Mouse (Mus musculus): Measurements from ENCODE around the gene Prm3.

The Prm3 gene

DNA sequence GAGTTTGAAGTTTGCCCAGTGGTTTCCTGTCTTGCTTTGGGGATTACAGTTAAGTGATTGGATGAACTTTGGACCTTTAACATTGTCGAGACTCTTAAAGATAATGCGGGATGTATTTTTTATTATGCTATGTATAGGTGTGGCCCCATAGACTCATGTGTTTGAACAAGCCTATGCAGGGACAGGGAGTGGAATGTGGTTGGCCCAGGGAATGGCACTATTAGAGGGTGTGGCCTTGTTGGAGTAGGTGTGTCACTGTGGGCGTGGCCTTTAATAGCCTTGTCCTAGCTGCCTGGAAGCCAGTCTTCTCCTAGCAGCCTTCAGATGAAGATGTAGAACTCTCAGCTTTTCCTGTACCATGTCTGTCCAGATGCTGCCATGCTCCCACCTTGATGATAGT is 11.7 kb upstream of the Prm3 start:
- 91% methylated on average over 3 of the region's 3 CpGs for WGBS

- 83% methylated on average over 6 of the region's 6 CpGs for WGBS
Observed at GRCm38 (mm10) chr16:10796034-10796433, 5.3 kb upstream of the Prm3 start, which contains the start of gene Prm2. Gene Prm2, minus strand, starts transcription at chr16:10796134.

- WGBS: 87% methylated on average over 4 of the region's 4 CpGs
Observed at GRCm38 (mm10) chr16:10788866-10789265, 1.8 kb downstream of the Prm3 start.

GRCm38 (mm10) chr16:10788271-10788670 is 2.4 kb downstream of the Prm3 start, which contains the start of gene Tnp2:
Gene Tnp2, minus strand, starts transcription at chr16:10788660.
- 78% methylated on average over 16 of the region's 16 CpGs for WGBS

DNA sequence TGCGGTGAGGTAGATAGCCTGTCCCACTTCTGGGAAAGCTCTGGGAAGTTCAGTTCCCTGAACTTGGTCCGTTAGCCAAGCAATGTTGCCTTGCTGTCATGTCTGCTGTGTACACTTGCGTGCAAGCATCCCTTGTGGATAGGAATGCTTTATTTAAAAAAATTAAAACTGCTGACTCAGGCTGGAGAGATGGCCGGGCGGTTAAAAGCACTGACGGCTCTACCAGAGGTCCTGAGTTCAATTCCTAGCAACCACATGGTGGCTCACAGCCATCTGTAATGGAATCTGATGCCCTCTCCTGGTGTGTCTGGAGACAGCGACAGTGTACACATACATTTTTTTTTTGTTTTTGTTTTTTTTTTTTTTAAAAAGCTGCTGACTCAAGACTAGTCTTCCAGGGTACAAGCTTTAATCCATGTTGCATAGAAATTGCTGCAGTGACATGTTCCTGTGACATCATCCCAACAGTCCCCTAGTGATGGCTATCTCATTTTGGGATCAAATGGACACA is 3.1 kb downstream of the Prm3 start:
- WGBS: 87% methylated on average over 7 of the region's 7 CpGs

DNA sequence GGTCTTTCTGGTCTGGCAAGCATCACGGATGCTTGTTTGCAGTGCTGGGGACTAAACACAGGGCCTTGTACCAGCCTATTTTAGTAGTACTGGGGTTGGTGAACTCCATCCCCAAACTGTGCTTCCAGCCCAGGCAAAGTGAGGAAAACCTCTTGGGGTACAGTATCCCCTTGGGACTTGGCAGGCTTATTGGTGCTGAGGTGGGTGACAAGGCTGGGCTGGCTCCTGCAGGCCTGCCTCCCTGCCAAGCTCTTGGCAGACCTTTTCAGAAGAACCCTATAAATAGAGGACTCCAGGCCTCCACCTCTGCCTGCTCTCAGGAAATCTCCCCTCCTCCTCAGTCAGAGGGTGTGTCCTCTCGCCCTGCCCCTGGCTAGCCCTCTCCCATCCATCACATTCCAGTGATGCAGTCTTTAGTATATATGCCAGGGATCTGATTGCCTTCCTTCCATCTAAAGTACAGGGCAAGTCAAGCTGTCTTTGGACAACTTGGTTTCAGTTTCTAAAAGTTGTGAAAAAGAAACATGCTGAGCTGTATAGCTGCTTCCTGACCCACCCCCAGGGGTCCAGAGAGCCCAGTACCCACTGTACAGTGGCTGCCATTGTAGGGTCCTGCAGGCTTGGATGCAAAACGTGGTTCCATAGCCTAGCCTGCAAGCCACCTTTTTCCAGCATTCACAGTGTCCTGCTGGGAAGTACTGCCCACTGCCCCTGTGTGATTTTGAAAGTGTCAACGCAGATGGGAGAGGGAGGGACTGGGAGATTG is 3.7 kb downstream of the Prm3 start:
- WGBS: 71% methylated on average over 4 of the region's 4 CpGs

GRCm38 (mm10) chr16:10786288-10786687 is 4.4 kb downstream of the Prm3 start:
- 2% methylated on average over 9 of the region's 9 CpGs for WGBS

DNA sequence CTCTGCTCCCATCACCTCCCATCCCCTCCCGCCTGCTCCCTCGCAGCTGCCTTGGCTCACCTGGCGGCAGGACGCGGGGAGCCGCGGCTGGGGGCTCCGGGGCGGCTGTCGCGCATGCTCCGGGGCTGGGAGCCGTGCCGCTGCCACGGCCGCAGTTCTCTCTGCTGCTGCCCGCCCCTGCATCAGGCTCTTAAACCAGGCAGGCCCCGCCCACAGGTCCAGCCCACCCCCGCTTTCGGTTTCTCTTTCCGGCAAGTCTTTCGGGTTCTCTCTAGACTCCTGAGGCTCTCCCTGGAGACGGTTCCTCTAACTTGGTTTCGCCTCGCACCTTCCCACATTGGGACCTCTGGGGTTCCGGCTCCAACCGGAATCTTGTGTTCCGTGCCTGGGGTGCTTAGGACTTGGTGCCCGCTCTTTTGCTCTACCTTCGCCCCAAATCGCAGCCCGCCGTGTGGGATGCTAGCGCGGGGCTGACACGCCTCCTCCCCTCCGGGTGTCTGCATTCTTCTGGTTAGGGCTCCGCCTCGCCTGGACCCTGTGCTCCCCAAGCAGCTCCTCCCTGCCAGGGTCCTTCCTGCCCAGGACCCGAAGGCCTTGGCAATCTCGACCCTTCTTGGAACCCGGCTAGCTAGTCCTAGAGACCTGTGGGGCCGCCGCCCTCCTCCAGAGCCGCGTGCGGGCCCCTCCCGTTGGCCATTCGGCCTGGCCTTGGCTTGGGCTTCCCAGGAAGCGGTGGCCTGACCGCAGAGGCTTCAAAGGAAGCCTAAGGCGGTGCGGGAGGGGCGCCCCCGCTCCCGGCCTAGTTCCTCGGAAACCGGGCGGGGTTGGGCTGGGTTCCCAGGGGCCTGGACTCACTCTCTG is 5.1 kb downstream of the Prm3 start, which contains the start of gene Socs1:
TSS of gene Socs1 (minus strand) at position 166 of the 861 bp plus-strand sequence.
- WGBS: under 1% methylated on average over 58 of the region's 59 CpGs

GRCm38 (mm10) chr16:10784793-10785370 is 5.8 kb downstream of the Prm3 start:
- WGBS: under 1% methylated on average over 48 of the region's 55 CpGs

- WGBS: 2% methylated on average over 81 of the region's 81 CpGs
Observed at GRCm38 (mm10) chr16:10783883-10784792, 6.6 kb downstream of the Prm3 start.

DNA sequence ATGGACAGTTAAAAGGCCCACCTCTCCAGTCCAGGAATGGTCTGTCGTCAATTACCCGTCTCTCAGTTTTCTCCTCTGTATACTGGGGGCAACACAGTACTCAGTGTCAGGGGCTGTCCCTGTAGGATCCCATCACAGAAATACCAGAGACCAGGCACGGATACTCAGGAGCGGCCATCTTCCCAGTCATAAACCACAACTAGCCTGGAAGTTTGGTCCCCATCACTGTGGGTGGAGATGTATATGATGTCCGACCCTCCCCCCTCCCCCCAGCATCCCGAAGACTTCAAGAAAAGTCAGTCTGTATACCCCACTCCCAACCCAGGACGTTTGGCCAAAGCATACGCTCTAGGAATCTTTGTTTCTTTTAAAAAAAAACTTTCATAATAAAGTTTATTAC is 7.3 kb downstream of the Prm3 start:
- 83% methylated on average over 8 of the region's 8 CpGs for WGBS

DNA sequence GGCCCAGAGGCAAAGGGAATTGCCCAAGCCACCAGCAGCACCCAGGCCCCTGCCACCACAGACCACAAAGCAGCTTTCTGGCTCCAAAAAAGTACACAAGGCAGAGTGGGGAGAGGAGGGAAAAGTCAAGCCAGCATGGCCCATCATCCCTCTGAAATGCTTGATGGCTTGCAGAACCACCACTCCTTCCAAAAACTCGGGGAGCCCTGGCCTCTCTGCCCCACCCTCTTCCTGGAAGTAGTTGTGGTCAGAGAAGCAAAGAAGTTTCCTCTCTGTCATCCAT is 7.6 kb downstream of the Prm3 start:
- WGBS: 67% methylated on average over 1 of the region's 1 CpGs

DNA sequence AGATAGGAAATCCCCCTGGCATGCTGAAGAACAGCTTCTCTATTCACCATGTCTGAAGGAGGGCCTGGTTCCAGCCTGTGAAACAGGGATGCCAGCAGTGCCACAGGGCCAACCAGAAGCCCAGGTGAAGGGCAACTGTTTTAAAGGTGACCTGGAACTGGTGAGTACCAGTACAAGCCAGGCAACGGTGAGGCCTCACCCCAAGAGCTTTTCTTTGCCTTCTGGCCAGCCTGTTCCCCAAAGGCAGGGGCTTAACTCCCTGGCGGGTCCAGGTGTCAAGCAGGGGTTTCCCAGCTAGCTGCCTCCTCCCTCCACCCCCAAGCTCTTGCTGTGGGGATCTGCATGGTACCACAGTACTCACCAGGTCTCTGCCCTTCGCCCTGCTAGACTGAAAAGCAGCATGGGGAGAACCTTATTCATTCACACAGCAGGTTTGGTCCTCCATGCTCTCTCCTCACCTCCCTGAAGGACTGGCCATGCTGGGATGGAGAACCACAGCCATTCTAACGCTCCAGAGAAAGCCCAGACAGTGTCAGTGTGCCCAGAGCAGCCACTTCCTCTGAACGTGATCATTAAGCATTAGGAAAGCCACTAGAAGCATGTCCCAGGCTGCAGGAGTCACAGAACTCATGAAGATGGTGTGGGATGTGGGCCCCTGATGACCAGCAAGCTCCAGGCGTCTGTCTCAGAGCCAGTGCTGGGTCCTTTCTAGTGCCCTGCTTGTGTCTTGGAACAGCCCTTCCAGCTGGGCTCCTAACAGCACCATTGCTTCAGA is 8.2 kb downstream of the Prm3 start:
- 86% methylated on average over 6 of the region's 6 CpGs for WGBS

DNA sequence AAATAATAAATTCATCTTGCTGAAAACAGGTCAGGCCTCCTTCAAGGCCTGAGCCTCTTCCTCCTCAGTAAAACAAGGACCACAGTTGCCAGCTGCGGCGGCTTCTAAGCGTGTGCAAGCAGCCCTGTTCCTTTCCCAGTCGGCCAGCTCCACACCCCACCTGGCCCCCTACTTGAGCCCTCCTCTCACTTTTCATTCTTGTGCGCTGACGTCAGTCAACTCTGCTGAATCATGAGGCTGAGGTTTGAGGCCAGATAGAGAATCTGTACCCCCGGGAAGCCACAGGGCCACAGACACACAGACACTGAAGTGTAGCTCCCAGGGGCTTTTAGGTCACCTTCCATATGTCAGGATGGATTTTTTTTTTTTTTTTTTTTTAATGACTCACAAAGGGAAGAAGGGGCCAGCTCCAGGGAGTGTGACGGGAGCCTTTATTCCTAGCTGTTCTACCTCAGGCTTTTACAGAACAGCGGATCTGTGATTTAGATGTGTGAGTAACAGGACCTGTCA is 8.8 kb downstream of the Prm3 start:
- 85% methylated on average over 9 of the region's 9 CpGs for WGBS

DNA sequence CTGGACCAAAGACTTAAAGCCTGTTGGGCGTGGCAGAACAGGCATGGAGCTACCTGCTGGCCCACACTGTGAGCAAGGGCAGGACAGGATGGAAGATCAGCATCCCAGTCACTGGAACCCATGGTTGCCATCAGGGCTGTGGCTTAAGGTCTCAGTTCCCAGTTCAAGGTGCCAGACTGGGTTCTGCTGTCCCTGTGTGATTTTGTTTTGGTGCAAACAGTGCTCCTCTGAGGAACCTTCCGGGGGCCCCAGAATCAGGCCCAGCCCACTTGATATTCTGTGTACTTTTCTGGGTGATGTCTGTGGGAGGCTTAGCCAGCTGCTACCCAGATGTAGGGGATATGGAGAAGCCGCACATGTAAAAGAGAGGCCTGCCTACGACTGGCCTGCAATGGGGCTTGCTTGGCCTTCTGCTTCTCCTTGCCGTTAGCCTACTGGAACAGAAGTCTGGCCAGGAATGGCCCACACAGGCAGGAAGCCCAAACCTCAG is 10.0 kb downstream of the Prm3 start:
- WGBS: 73% methylated on average over 5 of the region's 5 CpGs

DNA sequence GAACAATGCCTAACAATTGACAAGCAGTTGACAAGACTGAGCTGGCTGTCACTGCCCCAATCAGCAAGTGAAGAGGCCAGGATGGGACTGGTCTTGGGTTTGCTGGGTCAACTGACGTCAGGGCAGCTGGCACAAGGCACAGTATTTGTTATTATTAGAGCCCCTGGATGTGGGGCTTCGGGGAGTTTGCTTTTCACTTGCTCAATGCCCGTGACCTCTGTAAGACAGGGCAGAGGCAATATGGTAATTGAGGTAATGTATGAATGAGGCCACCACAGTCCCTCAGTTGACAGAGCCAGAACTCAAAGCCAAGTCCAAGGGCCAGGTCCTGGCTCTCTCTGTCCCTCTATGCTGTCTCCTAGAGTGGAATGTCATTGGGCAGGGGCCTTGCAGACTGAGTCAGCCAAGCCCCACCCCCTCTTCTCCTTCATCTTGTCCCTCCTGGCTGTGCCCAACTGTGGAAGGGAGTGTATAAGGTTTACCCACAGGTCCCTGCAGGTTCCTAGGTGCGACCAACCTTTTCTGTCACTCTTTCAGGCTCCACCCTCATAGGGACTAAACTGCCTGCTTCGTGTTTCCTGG is 13.0 kb downstream of the Prm3 start:
- WGBS: 87% methylated on average over 5 of the region's 5 CpGs

DNA sequence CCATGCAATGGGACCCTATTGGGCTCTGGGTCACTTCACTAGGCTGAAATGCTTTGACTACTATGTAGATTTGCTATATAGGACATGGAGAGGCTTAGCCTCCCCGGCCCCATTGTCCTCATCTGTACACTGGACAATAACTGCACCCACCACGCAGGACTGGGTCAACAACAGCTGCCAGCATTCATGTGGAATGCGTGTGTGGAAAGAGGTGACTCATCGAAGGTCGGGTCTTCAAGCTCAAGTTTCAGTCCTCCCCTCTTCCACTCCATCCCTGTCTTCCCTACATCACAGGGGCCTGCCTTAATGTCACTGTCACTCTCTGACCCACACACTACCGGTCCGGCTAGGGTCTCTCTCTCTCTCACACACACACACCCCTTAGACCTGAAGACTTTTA is 14.4 kb downstream of the Prm3 start:
- 74% methylated on average over 7 of the region's 7 CpGs for WGBS

DNA sequence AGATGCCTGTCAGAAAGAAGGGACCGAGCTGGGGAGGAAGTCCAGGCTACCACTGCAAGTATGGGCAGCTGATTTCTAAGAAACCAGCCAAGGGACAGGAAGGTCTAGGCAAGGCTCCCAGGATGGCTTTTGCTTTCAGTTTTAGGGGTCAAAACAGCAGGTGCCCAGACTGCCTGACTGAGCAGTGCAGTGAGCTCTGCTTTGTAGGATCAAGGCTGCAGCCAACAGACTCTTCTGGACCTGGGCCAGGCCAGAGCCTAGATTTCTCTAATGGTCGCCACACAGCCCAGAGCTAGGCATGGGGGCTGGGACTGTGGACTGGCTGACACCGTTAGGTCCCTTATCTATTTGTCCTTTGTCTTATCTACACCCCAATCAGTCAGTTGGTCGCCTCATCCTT is 16.0 kb downstream of the Prm3 start:
- WGBS: 85% methylated on average over 4 of the region's 4 CpGs

DNA sequence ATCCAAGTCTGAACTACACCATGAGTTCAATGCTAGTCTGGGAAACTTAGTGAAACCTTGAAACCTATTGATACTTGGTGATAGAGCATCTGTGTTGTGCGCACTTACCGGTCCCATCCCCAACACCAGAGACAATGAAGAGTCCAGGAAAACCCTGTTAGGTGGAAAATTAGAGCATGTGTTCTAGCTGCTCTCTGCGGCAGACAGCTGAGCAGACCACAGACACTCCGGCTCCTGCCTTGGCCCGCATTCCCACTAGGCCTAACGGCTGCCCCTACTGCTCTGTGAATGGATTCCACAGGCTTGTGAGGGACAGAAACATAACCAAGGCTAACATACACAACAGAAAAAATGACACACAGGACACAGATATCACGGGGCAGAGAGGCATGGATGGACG is 17.2 kb downstream of the Prm3 start:
- 94% methylated on average over 8 of the region's 8 CpGs for WGBS
